23 mouse cellular contexts compared by ENCODE assay signal in the genomic region with DNA sequence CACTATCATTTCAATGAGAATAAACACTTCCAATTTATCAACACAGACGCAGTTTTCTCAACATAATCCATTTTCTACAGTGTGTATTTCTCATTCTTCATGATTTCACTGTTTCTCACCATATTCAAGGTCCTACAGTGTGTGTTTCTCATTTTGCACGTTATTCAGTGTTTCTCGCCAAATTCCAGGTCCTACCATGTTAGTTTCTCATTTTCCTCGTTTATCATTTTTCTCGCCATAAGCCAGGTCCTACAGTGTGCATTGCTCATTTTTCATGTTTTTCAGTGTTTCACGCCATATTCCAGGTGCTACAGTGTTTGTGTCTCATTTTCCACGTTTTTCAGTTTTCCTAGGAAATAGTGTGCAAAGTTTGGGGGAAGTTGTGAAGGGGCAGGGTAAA.
A peak's percentile ranks its signal among the peaks of the same experiment; 100 is the strongest.
DNase-seq lines count a peak whose midpoint lies in the region; ATAC-seq lines count a peak whose summit lies in the region.
"Had no signal": no experiment of that assay in that cellular context is flagged by ENCODE, and none has a peak within 500 bp of the region (broad histone marks: within the 10 kb centered on the region; RNA-seq: fewer than 3 reads in every experiment).

No protein-coding gene starts in this region.

- H3K4me3 ChIP-seq in forebrain, embryonic 16.5 days (replicated peaks; ENCODE audit: low read length): no peak overlapping the region
- H3K4me3 ChIP-seq: embryonic facial prominence, embryonic 13.5 days; heart, embryonic 12.5 days; layer of hippocampus, adult 2 months; midbrain, embryonic 15.5 days had no signal

- ATAC-seq in CD4-positive, CD25-positive, alpha-beta regulatory T cell, adult 4 months: no peak
- ATAC-seq in hematopoietic stem cell, adult 5-6 weeks (replicated peaks in 1 of 2; ENCODE audit: insufficient read depth in 1 of 2, low FRiP score in 2 of 2, low TSS enrichment in 1 of 2, low read depth in 1 of 2, poor library complexity in 2 of 2, severe bottlenecking in 2 of 2): peak; percentile 71 to 73
- no peak for ATAC-seq in forebrain, embryonic 16.5 days
- ATAC-seq: hindbrain, embryonic 16.5 days; midbrain, embryonic 15.5 days had no signal

- 75% methylated on average over 7 of the region's 7 CpGs for WGBS in forebrain, embryonic 16.5 days

- H3K36me3 ChIP-seq in splenic B cell, adult 2 months (ENCODE audit: control insufficient read depth, insufficient read depth, low read length, poor library complexity, severe bottlenecking): no peaks in the 10 kb centered on the region
- no peaks in the 10 kb centered on the region for H3K36me3 ChIP-seq in forebrain, embryonic 16.5 days (ENCODE audit: control insufficient read depth, insufficient read depth)
- H3K36me3 ChIP-seq: embryonic facial prominence, embryonic 13.5 days; heart, embryonic 12.5 days; midbrain, embryonic 15.5 days had no signal

- H3K9ac ChIP-seq in forebrain, embryonic 16.5 days (replicated peaks; ENCODE audit: low read depth, low read length): no peak overlapping the region
- H3K9ac ChIP-seq: embryonic facial prominence, embryonic 13.5 days; heart, embryonic 12.5 days; midbrain, embryonic 15.5 days had no signal

- H3K27ac ChIP-seq in forebrain, embryonic 16.5 days (ENCODE audit: low read length): no peak overlapping the region
- H3K27ac ChIP-seq: embryonic facial prominence, embryonic 13.5 days; layer of hippocampus, adult 2 months; midbrain, embryonic 15.5 days had no signal

- H3K27me3 ChIP-seq in splenic B cell, adult 2 months (ENCODE audit: control insufficient read depth, insufficient read depth, low read length, poor library complexity, severe bottlenecking): no peaks in the 10 kb centered on the region
- H3K27me3 ChIP-seq in forebrain, embryonic 16.5 days (replicated peaks; ENCODE audit: control insufficient read depth, insufficient read depth, low read length): no peaks in the 10 kb centered on the region
- H3K27me3 ChIP-seq: embryonic facial prominence, embryonic 13.5 days; heart, embryonic 12.5 days; midbrain, embryonic 15.5 days had no signal

- peaks cover 4% of the 10 kb centered on the region; the same call in 1 of the 2 replicates for H3K9me3 ChIP-seq in forebrain, embryonic 16.5 days (ENCODE audit: control insufficient read depth, low read length)
- H3K9me3 ChIP-seq: embryonic facial prominence, embryonic 13.5 days; heart, embryonic 12.5 days; midbrain, embryonic 15.5 days had no signal

- H3K4me1 ChIP-seq in forebrain, embryonic 16.5 days (replicated peaks; ENCODE audit: control insufficient read depth, insufficient read depth, low read length): no peaks in the 10 kb centered on the region
- H3K4me1 ChIP-seq: embryonic facial prominence, embryonic 13.5 days; heart, embryonic 12.5 days; midbrain, embryonic 15.5 days had no signal

- no peak overlapping the region for H3K4me2 ChIP-seq in forebrain, embryonic 16.5 days (ENCODE audit: low read length)
- H3K4me2 ChIP-seq: embryonic facial prominence, embryonic 13.5 days; heart, embryonic 12.5 days; midbrain, embryonic 15.5 days had no signal

- peak; percentile 7 for DNase-seq in CD4-positive, CD25-positive, alpha-beta regulatory T cell, adult 2 months (ENCODE audit: low read depth, low spot score)
- DNase-seq in WW6 (ENCODE audit: low read depth, low spot score): peak; percentile 1
- DNase-seq in splenic B cell, adult 2 months (ENCODE audit: low read depth, low spot score): peak; percentile 13
- DNase-seq in cerebellum, postnatal 10 days: no peak
- DNase-seq in kidney, adult 11 months: no peak
- DNase-seq: adrenal gland, postnatal 36 days; cerebellum, adult 9-10 months; kidney, adult 2 months; kidney, postnatal 14 days; left cerebral cortex, postnatal 4 days; liver; lung, adult 18-20 months; lung, postnatal 14 days; retina, postnatal 1 day; thymus, postnatal 36 days had no signal

Comparison
In these comparisons a context has a peak if more than half of its experiments do, and no peak if none do; other contexts are left out.
1. DNase-seq: peak in CD4-positive, CD25-positive, alpha-beta regulatory T cell, adult 2 months (single experiment), WW6 (single experiment) and splenic B cell, adult 2 months (single experiment); none in cerebellum, postnatal 10 days (0 of 2) and kidney, adult 11 months (single experiment).
2. ATAC-seq: peak in hematopoietic stem cell, adult 5-6 weeks (2 of 2); none in CD4-positive, CD25-positive, alpha-beta regulatory T cell, adult 4 months (single experiment) and forebrain, embryonic 16.5 days (single experiment).